Mouse (Mus musculus) forebrain, embryonic 16.5 days (tissue): ENCODE data around the gene Pgm2l1. TPM values are rescaled to one million over a fixed set of nuclear protein-coding genes. Genes with fewer than 3 reads are reported as not detected.

Experiments
- ATAC-seq: fragments of 200-750 bp; cut with Nextera tagmentation; 2 replicates; pipeline ENCODE4 v1.8.0; 2017; ENCODE audit warnings: mild to moderate bottlenecking, moderate library complexity
- H3K27ac ChIP-seq: fragments of 300-500 bp; sonication (generic); 2 replicates; pipeline ENCODE4 v1.5.1; 2014; ENCODE audit warnings: low read length, control low read depth
- H3K27me3 ChIP-seq: fragments of 300-500 bp; sonication (generic); replicated peaks from 2 replicates; pipeline ENCODE4 v1.6.1; 2014; ENCODE audit warnings: low read length; ENCODE audit not compliant: control insufficient read depth, insufficient read depth
- H3K36me3 ChIP-seq: fragments of 300-500 bp; sonication (generic); 2 replicates; pipeline ENCODE4 v1.6.1; 2014; ENCODE audit not compliant: control insufficient read depth, insufficient read depth
- H3K4me1 ChIP-seq: fragments of 300-500 bp; sonication (generic); replicated peaks from 2 replicates; pipeline ENCODE4 v1.6.1; 2014; ENCODE audit warnings: low read length; ENCODE audit not compliant: control insufficient read depth, insufficient read depth
- H3K4me2 ChIP-seq: fragments of 300-500 bp; sonication (generic); 2 replicates; pipeline ENCODE4 v1.6.1; 2014; ENCODE audit warnings: mild to moderate bottlenecking, low read length, control low read depth
- H3K4me3 ChIP-seq: fragments of 300-500 bp; sonication (generic); replicated peaks from 2 replicates; pipeline ENCODE4 v1.5.1; 2014; ENCODE audit warnings: mild to moderate bottlenecking, low read length, control low read depth
- H3K9ac ChIP-seq: fragments of 300-500 bp; sonication (generic); replicated peaks from 2 replicates; pipeline ENCODE4 v1.6.1; 2014; ENCODE audit warnings: low read depth, low read length, control low read depth
- H3K9me3 ChIP-seq: fragments of 300-500 bp; sonication (generic); 2 replicates; pipeline ENCODE4 v1.6.1; 2016; ENCODE audit warnings: low read length; ENCODE audit not compliant: control insufficient read depth
- WGBS: fragments of 180-500 bp; shearing (Covaris S2); extraction: QIAGEN DNeasy Blood & Tissue Kit; methylation state at CpG from one replicate; pipeline ENCODE4 v1.1.7; 2014; 5-methylcytosine and 5-hydroxymethylcytosine counted together
- polyA plus RNA-seq: library from polyadenylated mRNA; unstranded; fragments of >200 nt; fragmentation: Nextera tagmentation; extraction: Ambion mirVana; gene quantifications from 2 replicates; pipeline ENCODE4 v1.2.1, GENCODE M21; 2015

Pgm2l1 gene
- 14.1 and 16.6 TPM in 2 replicates for polyA plus RNA-seq

DNA sequence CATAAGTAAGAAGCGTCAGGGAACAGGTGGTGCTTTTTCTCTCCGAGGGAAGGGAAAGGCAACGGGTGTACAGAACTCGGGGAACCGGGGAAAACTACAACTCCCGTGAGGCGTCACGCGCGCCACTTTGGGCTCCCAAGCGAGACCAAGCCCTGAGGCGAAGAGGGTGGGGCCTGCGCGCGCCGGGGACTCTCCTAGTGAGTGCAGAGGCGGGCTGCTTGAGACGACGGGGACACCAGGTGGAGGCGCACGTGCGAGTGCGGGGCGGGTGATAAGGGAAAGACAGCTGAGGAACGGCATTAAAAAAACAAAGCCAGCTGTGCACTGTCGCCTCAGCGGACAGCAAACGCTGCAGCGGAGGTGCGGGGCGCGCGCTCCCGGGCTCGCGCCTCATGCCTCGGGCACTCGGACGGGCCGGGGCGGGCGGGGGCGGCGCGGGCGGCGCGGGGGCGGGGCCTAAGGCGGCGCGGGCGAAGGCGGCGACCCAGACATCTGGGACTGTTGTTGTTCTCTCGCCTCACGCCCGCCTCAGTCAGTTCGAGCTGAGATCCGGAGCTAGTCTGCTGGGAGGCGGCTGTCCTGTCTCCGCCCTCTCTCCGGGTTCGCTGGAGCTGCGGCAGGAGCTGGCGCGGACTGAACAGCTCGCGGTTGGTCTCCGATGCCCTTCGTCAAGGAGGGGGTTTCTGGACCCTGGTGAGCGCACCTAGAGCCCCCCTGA, at the start of gene Pgm2l1:
TSS of gene Pgm2l1 (plus strand) at position 237 of the 718 bp plus-strand sequence.
- H3K36me3 ChIP-seq, result no peaks in the 10 kb centered on the region
- peaks cover 8% of the 10 kb centered on the region; the same call in 1 of the 2 replicates for H3K4me1 ChIP-seq
- H3K4me3 ChIP-seq, result peak within 1 kb of the TSS; percentile 95
- H3K4me2 ChIP-seq, result peak within 1 kb of the TSS; percentile 85
- no peaks in the 10 kb centered on the region for H3K9me3 ChIP-seq
- peak within 1 kb of the TSS; percentile 89 for H3K27ac ChIP-seq
- under 1% methylated on average over 65 of the region's 72 CpGs for WGBS
- H3K27me3 ChIP-seq, result no peaks in the 10 kb centered on the region
- peak; percentile 99 for ATAC-seq
- H3K9ac ChIP-seq, result peak within 1 kb of the TSS; percentile 92

DNA sequence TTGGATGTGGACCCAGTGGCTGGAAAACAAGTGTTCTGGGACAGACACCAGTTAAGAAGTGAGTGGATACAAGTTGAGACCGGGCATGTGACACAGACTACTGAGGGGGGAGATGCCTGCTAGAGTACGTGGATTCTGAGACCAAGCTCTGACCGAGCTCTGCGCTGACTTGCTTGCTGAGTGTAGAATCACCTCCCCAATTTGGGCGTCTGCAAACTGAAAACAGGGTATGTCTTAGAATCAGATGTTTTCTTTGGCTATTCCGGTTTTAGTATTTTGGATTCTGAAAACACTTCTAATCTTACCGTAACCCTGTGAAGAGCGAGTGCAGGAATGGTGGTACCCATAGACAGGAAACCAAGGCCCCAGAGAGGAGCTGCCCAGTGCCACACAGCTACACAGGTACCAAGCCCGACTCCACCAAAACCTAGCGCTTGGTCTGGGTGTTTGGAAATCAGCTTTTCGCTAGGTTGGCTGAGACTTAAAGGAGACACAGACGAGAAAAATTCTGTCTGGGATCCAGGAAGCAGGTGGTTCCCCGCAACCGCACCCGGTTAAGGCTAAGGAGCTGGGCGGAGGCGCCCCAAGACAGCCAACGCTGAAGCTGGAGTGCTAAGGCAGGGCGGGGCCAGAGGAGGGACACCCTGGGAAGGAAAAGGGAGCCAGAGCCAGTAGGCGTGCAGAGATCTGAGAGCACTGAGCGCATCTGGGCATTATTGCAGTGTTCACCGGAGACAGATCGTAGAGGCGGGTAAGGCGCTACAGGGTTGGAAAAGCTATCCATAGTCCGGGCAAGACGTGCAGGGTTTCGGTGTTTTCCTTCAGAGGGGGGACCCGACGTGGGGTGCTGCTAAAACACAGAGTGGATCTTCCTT, 48.9 kb upstream of the Pgm2l1 start:
- ATAC-seq, result peak; percentile 38; the same call in 1 of the 2 replicates
- no peaks in the 10 kb centered on the region for H3K9me3 ChIP-seq
- H3K4me2 ChIP-seq, result peak overlapping the region; percentile 59
- H3K4me1 ChIP-seq, result peaks cover 13% of the 10 kb centered on the region
- 8% methylated on average over 30 of the region's 30 CpGs for WGBS
- peaks cover 24% of the 10 kb centered on the region for H3K27me3 ChIP-seq
- H3K4me3 ChIP-seq, result peak overlapping the region; percentile 39
- no peak overlapping the region for H3K27ac ChIP-seq
- no peaks in the 10 kb centered on the region for H3K36me3 ChIP-seq
- peak overlapping the region; percentile 18 for H3K9ac ChIP-seq

DNA sequence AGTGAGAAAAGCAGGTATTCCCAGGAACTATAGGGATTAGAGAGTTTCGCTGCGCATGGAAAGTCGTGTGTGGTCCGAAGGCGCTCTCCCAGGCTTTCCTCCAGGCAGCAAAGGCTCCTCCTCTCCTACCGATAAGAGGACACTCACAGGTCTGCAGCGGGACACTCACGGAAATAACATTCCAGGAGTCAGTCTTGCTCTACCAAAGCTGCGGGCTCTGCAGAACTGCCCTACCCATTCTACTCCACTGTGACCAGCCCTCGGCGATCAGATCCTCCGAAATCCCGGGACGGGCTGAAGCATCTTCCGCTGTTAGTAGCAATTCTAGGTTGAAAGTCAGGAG, 48.3 kb upstream of the Pgm2l1 start:
- Histone ChIP-seq H3K36me3 (no peaks in the 10 kb centered on the region), H3K27ac (no peak overlapping the region), H3K4me1 (peaks cover 13% of the 10 kb centered on the region), H3K4me3 (peak overlapping the region; percentile 39), H3K27me3 (peaks cover 24% of the 10 kb centered on the region), H3K9me3 (no peaks in the 10 kb centered on the region), H3K4me2 (peak overlapping the region; percentile 59), H3K9ac (peak overlapping the region; percentile 18)
- ATAC-seq, result no peak
- 2% methylated on average over 15 of the region's 15 CpGs for WGBS

DNA sequence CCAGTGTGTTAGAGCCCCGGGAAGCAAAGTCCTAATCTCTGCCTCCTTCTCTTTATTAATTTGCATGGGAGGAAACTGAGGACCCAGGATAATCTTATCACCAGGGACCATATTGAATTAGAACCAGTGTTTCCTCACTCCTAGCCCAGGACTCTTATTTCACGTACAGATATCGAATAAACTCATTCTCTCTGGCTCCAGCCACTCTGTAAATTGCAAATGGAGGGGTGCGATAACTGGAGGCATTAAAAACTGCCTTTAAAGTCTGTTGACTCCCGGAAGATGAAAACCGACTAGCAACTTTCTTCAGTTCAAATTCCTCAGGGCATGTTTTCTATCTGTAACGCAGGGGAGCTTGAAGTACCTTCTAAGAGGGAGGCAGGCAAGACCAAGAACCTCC, 47.8 kb upstream of the Pgm2l1 start:
- H3K4me1 ChIP-seq, result peaks cover 13% of the 10 kb centered on the region
- no peak for ATAC-seq
- WGBS, result 69% methylated on average over 7 of the region's 7 CpGs
- H3K27ac ChIP-seq, result no peak overlapping the region
- no peaks in the 10 kb centered on the region for H3K9me3 ChIP-seq
- H3K36me3 ChIP-seq, result no peaks in the 10 kb centered on the region
- H3K4me2 ChIP-seq, result no peak overlapping the region
- H3K27me3 ChIP-seq, result peaks cover 24% of the 10 kb centered on the region
- no peak overlapping the region for H3K4me3 ChIP-seq
- no peak overlapping the region for H3K9ac ChIP-seq

DNA sequence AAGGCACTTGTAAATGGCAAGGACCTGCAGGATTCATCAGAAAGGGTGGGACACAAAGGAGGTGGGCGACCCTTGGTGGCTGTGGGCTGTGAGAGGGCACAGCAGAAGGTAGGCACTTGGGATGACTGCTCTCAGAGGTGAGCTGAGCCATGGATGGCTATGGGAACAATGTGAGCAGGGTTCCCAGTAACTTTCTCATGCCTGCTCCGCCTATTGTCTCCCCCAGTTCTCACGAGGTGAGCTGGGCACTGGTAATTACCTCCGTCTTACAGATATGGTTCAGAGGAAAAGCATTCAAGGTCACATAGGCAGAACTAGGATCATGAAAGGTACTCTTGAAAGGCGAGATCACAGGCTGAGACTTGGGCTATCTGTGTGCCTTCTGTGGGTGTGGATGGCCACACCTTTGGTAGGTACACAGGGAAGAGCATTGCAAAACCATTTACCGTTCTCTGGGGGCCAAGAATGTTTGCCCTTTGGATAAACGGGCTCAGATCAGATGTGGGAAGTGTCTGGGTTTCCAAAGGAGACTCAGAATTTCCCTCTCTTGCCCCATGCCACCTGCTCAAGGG, 47.3 kb upstream of the Pgm2l1 start:
- WGBS, result 74% methylated on average over 7 of the region's 7 CpGs
- Histone ChIP-seq H3K4me3 (no peak overlapping the region), H3K27ac (no peak overlapping the region), H3K4me1 (peaks cover 13% of the 10 kb centered on the region), H3K9me3 (no peaks in the 10 kb centered on the region), H3K27me3 (peaks cover 24% of the 10 kb centered on the region), H3K4me2 (no peak overlapping the region), H3K9ac (no peak overlapping the region), H3K36me3 (no peaks in the 10 kb centered on the region)
- ATAC-seq, result no peak

DNA sequence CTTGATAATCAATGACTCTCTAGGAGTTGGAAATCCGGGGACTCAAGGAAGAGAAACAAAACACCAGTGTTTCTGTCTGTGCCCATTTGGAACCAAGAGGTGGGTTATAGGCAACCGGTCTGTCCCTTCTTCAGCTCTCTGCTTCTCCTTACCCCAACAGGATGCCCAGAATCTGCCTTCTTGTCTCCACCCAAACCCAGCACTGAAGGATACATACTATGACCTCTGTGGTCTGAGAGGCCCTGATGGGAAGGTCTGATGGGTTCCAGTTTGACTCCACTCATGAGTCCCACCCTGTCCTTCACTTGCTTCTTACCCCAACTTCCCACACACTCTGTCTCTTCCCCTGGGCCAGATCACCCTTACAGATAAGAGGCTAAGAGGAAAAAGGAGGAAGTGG, 46.0 kb upstream of the Pgm2l1 start:
- no peak for ATAC-seq
- H3K4me1 ChIP-seq, result peaks cover 13% of the 10 kb centered on the region
- WGBS, result 75% methylated on average over 2 of the region's 2 CpGs
- H3K36me3 ChIP-seq, result no peaks in the 10 kb centered on the region
- no peak overlapping the region for H3K4me2 ChIP-seq
- H3K9ac ChIP-seq, result no peak overlapping the region
- no peak overlapping the region for H3K4me3 ChIP-seq
- H3K27me3 ChIP-seq, result peaks cover 24% of the 10 kb centered on the region
- no peak overlapping the region for H3K27ac ChIP-seq
- no peaks in the 10 kb centered on the region for H3K9me3 ChIP-seq

DNA sequence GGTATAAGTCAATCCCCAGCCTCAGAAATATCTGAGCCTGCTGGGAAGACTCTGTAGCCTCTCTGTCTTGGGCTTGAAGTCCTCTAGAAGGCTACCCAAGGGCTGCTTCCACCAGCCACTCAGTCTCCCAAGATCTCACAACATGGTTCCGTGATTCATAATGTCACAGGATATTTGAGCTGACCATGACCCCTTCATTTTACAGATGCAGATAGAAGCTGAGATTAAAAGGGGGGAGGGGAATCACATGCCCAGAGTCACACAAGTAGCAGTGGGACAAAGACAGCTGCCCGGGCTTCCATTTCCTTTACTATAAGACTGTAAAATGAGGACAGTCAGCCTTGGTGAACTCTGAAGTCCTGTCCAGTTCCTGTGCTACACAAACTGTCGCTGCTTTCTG, 45.6 kb upstream of the Pgm2l1 start:
- WGBS, result 82% methylated on average over 3 of the region's 3 CpGs
- no peaks in the 10 kb centered on the region for H3K36me3 ChIP-seq
- H3K4me3 ChIP-seq, result no peak overlapping the region
- H3K9ac ChIP-seq, result no peak overlapping the region
- ATAC-seq, result no peak
- H3K9me3 ChIP-seq, result no peaks in the 10 kb centered on the region
- peaks cover 24% of the 10 kb centered on the region for H3K27me3 ChIP-seq
- no peak overlapping the region for H3K27ac ChIP-seq
- no peak overlapping the region for H3K4me2 ChIP-seq
- peaks cover 13% of the 10 kb centered on the region for H3K4me1 ChIP-seq

DNA sequence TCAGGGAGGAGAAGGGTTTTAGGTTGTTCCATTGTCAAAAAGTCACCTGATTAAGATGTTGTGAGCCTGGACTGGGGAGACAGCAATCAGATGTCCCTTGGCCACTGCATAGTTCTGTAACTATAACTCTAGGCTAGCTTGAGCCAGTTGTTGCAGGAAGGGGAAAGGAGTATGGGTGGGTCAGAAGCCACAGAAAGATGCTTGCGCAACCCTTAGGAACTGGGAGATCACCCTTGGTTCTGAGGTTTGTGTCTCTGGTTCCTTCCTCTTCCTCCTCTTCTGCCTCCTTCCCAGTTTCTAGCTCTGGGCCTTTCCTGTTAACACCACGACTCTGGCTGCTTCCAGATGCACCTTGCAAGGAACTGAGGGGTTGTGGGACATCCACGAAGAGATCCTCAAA, 44.8 kb upstream of the Pgm2l1 start:
- Histone ChIP-seq H3K27me3 (peaks cover 23% of the 10 kb centered on the region), H3K4me2 (no peak overlapping the region), H3K9me3 (no peaks in the 10 kb centered on the region), H3K4me1 (peaks cover 13% of the 10 kb centered on the region), H3K9ac (no peak overlapping the region), H3K27ac (no peak overlapping the region), H3K36me3 (no peaks in the 10 kb centered on the region), H3K4me3 (no peak overlapping the region)
- ATAC-seq, result no peak
- WGBS, result 86% methylated on average over 3 of the region's 3 CpGs

DNA sequence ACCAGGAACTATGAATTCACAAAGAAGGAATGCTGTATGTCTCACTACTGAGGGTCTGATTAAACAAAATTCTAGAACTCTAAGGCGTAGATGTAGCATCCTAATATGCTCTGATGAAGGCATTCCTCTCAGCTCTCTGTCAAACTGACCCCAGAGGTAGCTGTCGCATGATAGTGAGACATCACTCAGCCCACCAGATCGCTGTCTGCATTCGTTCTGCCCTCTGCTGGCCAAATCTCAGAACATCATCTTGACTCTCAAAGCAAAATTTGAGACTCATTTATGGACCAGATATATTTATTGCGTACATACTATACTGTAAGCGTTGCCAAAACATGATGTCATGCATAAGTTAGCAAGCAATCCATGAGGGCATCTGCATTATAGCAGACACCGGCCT, 39.6 kb upstream of the Pgm2l1 start:
- Histone ChIP-seq H3K4me3 (no peak overlapping the region), H3K27ac (no peak overlapping the region), H3K9me3 (no peaks in the 10 kb centered on the region), H3K4me2 (no peak overlapping the region), H3K36me3 (no peaks in the 10 kb centered on the region), H3K4me1 (no peaks in the 10 kb centered on the region), H3K9ac (no peak overlapping the region), H3K27me3 (0 out of 2 replicates have a peak, but pooled peaks cover 2% of the 10 kb centered on the region)
- no peak for ATAC-seq
- 24% methylated on average over 7 of the region's 7 CpGs for WGBS
